Mouse (Mus musculus): Measurements from ENCODE around the gene Ucn2.

GRCm38 (mm10) chr9:109031001-109031400 is 45.2 kb downstream of the Ucn2 start:
- TF ChIP-seq EP300 (IDR thresholded peaks at IDR 0.05; ENCODE audit: low read depth) (no peak), CTCF (IDR thresholded peaks at IDR 0.05; ENCODE audit: low read depth) (no peak)
